ENCODE assay signal across 18 mouse cellular contexts in genomic region chr9:15737522-15737921, GRCm38 (mm10).
"Had no signal": no experiment of that assay in that cellular context is flagged by ENCODE, and none has a peak within 500 bp of the region (broad histone marks: within the 10 kb centered on the region; RNA-seq: fewer than 3 reads in every experiment).

No protein-coding gene starts in this region.

- ATAC-seq: intestine, postnatal 0 days; midbrain, embryonic 15.5 days had no signal

- DNase-seq: kidney, adult 2 months; kidney, postnatal 25 days; layer of hippocampus, adult 9-11 months; liver, embryonic 13.5 days; right cerebral cortex, adult 18-20 months; right cerebral cortex, postnatal 14 days; right cerebral cortex, postnatal 4 days; thymus, postnatal 25 days had no signal

- H3K4me1 ChIP-seq: liver, embryonic 13.5 days; neural tube, embryonic 15.5 days; stomach, embryonic 15.5 days had no signal

- H3K36me3 ChIP-seq: liver, embryonic 13.5 days had no signal

- H3K9ac ChIP-seq: limb, embryonic 13.5 days; liver, embryonic 13.5 days; midbrain, embryonic 15.5 days; neural tube, embryonic 12.5 days; neural tube, embryonic 15.5 days; stomach, embryonic 15.5 days had no signal

- H3K9me3 ChIP-seq: limb, embryonic 10.5 days; limb, embryonic 13.5 days; liver, embryonic 13.5 days; midbrain, embryonic 15.5 days; neural tube, embryonic 15.5 days; stomach, embryonic 15.5 days had no signal

- H3K27ac ChIP-seq: kidney, postnatal 0 days; layer of hippocampus, adult 2 months; limb, embryonic 10.5 days; limb, embryonic 13.5 days; liver, embryonic 13.5 days; midbrain, embryonic 15.5 days; neural tube, embryonic 12.5 days; neural tube, embryonic 15.5 days; stomach, embryonic 15.5 days had no signal

- H3K4me3 ChIP-seq: layer of hippocampus, adult 2 months; limb, embryonic 10.5 days; limb, embryonic 13.5 days; liver, embryonic 13.5 days; midbrain, embryonic 15.5 days; neural tube, embryonic 12.5 days; neural tube, embryonic 15.5 days; stomach, embryonic 15.5 days had no signal

- H3K4me2 ChIP-seq: limb, embryonic 13.5 days; liver, embryonic 13.5 days; midbrain, embryonic 11.5 days; midbrain, embryonic 15.5 days; neural tube, embryonic 12.5 days; neural tube, embryonic 15.5 days; stomach, embryonic 15.5 days had no signal

- H3K27me3 ChIP-seq: limb, embryonic 13.5 days; liver, embryonic 13.5 days; midbrain, embryonic 15.5 days; neural tube, embryonic 12.5 days; neural tube, embryonic 15.5 days; stomach, embryonic 15.5 days had no signal
